Mouse (Mus musculus) heart, adult 2 months (tissue): ENCODE data around the gene Acbd6.

Experiments used
- CTCF ChIP-seq: fragments of 200-600 bp; IDR thresholded peaks from 2 replicates; pipeline ENCODE4 v1.8.1; 2022; ENCODE audit warnings: antibody characterized with exemption, mild to moderate bottlenecking, moderate library complexity
- POLR2A ChIP-seq: fragments of 200-500 bp; IDR thresholded peaks from 2 replicates; pipeline ENCODE4 v1.6.1; 2011; ENCODE audit warnings: mild to moderate bottlenecking, low read depth, low read length, control low read depth; ENCODE audit not compliant: insufficient read depth

- TF ChIP-seq POLR2A (no peak), CTCF (no peak)
These were observed 293 bp upstream of the Acbd6 start for GRCm38 (mm10) chr1:155557642-155558011.
